Mouse (Mus musculus) heart, adult 2 months (tissue): Measurements from ENCODE around the gene Snrnp35.

ENCODE experiments used
- CTCF ChIP-seq: fragments of 200-600 bp; IDR thresholded peaks from 2 replicates; pipeline ENCODE4 v1.8.1; 2022; ENCODE audit warnings: antibody characterized with exemption, mild to moderate bottlenecking, moderate library complexity
- POLR2A ChIP-seq: fragments of 200-500 bp; IDR thresholded peaks from 2 replicates; pipeline ENCODE4 v1.6.1; 2011; ENCODE audit warnings: mild to moderate bottlenecking, low read depth, low read length, control low read depth; ENCODE audit not compliant: insufficient read depth

GRCm38 (mm10) chr5:124446301-124446881, 36.5 kb upstream of the Snrnp35 start:
- TF ChIP-seq CTCF (peak; percentile 17; the same call in 1 of the 2 replicates), POLR2A (peak; percentile 49; the same call in 1 of the 2 replicates)
